Mouse (Mus musculus) ES-Bruce4 (cell line): ENCODE data around the gene Mnd1.

Source experiments
- CTCF ChIP-seq: IDR thresholded peaks from one replicate; pipeline ENCODE4 v1.8.1; 2011; ENCODE audit warnings: low read depth, low read length
- EP300 ChIP-seq: IDR thresholded peaks from 2 replicates; pipeline ENCODE4 v1.6.1; 2011; ENCODE audit warnings: low read depth, low read length; ENCODE audit not compliant: insufficient read depth
- POLR2A ChIP-seq: IDR thresholded peaks from one replicate; pipeline ENCODE4 v1.8.1; 2011; ENCODE audit warnings: low read length; ENCODE audit not compliant: insufficient read depth

GRCm38 (mm10) chr3:84154721-84155141 lies 855 bp downstream of the Mnd1 start:
- TF ChIP-seq CTCF (no peak), POLR2A (no peak), EP300 (no peak)
